Mouse (Mus musculus) forebrain, embryonic 10.5 days (tissue): ENCODE data around the gene Usp3. TPM values are rescaled to one million over a fixed set of nuclear protein-coding genes. Genes with fewer than 3 reads are reported as not detected.

Experiments used
- DNase-seq: peaks from one replicate; pipeline ENCODE4 v3.0.0-alpha.2; 2017; ENCODE audit warnings: low spot score; ENCODE audit errors: extremely low spot score
- H3K27ac ChIP-seq: fragments of 300-500 bp; sonication (generic); 2 replicates; pipeline ENCODE4 v1.5.1; 2016; ENCODE audit warnings: mild to moderate bottlenecking
- H3K27me3 ChIP-seq: fragments of 300-500 bp; sonication (generic); 2 replicates; pipeline ENCODE4 v1.6.1; 2016; ENCODE audit warnings: mild to moderate bottlenecking; ENCODE audit not compliant: poor library complexity, severe bottlenecking
- H3K36me3 ChIP-seq: fragments of 300-500 bp; sonication (generic); replicated peaks from 2 replicates; pipeline ENCODE4 v1.6.1; 2016; ENCODE audit warnings: mild to moderate bottlenecking, moderate library complexity
- H3K4me1 ChIP-seq: fragments of 300-500 bp; sonication (generic); 2 replicates; pipeline ENCODE4 v1.6.1; 2016
- H3K4me3 ChIP-seq: fragments of 300-500 bp; sonication (generic); 2 replicates; pipeline ENCODE4 v1.5.1; 2016; ENCODE audit warnings: mild to moderate bottlenecking, moderate library complexity
- H3K9me3 ChIP-seq: fragments of 300-500 bp; sonication (generic); 2 replicates; pipeline ENCODE4 v1.6.1; 2016; ENCODE audit warnings: mild to moderate bottlenecking, moderate library complexity
- WGBS: fragments of 180-500 bp; shearing (Covaris S2); methylation state at CpG from one replicate; pipeline ENCODE4 v1.1.7; 2016; 5-methylcytosine and 5-hydroxymethylcytosine counted together
- polyA plus RNA-seq: library from polyadenylated mRNA; unstranded; fragments of >200 nt; fragmentation: Nextera tagmentation; extraction: Ambion mirVana; gene quantifications from 2 replicates; pipeline ENCODE4 v1.2.1, GENCODE M21; 2016

The Usp3 gene
- 95.1 and 101 TPM in 2 replicates for polyA plus RNA-seq

DNA sequence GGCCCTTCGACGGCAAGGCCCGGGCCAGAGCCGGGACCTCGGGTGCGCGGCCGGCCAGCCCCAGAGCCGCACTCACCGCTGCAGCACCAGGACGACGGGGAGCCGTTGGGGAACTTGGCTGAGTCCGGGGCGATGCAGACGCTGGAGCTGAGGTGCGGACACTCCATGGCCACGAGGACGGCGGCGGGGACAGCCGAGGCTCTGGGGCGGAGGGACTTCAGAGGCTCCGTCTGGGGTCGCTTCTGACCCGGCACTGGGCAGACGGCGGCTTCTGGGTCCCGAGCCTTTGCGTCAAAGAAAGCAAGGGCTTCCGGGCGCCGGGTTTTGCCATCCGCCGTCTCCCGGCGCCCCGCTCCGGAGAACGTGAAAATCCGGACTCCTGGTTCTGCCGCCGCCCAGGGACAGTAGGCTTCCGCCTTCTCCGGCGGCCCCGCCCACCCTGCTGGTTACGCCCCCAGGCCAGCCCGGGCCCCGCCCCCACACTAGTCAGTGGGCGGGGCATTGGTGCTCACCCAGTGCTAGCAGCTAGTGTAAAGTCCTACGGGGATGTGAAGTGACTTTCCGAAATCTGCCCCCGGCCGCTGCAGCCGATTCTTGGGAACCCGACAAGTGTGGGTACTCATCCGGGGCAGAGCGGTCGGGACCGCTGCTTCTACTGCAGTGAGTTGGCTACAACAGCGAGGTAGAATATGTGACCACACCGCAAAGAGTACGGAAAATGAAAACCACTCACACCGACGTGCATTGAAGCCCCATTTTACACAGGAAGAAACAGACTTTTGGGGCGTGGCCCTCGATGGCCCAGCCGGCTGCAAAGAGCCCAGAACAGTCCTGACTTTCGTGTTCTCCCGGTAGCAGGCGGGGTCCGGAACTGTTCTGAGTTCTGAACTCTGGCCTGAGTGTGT, at the start of gene Usp3:
TSS of gene Usp3 (minus strand) at position 435 of the 905 bp plus-strand sequence.
- Histone ChIP-seq H3K9me3 (no peaks in the 10 kb centered on the region), H3K4me3 (peak within 1 kb of the TSS; percentile 95), H3K4me1 (peaks cover 72% of the 10 kb centered on the region), H3K36me3 (no peaks in the 10 kb centered on the region), H3K27ac (peak within 1 kb of the TSS; percentile 99), H3K27me3 (peaks cover 29% of the 10 kb centered on the region)
- DNase-seq: peak; percentile 96
- under 1% methylated on average over 72 of the region's 73 CpGs for WGBS

DNA sequence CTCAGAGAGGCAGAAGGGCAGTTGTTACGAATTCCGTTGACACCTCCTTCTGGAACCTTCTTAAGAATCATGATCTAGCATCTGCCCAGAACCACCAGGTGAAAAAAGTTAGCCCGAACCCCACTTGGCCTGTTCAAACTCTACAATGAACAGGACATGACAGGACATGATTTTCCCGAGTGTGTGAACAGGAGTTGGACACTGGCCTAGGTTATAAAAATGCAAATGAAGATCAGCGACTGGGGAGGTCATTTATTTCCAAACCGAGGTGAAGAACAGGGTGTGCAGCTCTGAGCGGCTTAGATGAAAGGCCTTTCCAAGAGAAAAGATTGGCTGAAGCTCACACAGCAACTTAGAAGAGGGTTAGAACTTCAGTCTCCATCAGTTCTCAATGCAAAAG, 47.5 kb upstream of the Usp3 start:
- DNase-seq: no peak
- Histone ChIP-seq H3K27ac (no peak overlapping the region), H3K27me3 (no peaks in the 10 kb centered on the region), H3K4me1 (no peaks in the 10 kb centered on the region), H3K4me3 (no peak overlapping the region), H3K36me3 (no peaks in the 10 kb centered on the region), H3K9me3 (no peaks in the 10 kb centered on the region)
- WGBS: 86% methylated on average over 7 of the region's 7 CpGs

DNA sequence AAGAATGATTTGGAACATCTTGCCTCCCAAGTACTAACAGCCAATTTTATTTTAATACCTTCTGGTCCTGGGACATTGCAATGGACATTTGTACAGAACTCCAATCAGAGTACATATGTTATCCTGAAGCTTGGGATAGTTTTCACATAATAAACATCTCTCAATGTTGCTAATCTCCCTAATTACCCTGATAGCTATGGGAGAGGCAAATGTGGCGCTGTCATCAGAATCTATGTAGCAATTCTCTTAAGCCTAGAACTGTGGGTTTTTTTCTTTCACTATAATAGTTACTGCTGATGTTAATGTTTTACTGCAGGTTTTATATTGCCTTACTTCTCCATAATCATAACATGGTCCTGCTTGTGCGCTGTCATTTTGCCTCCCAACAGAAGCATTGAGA, 46.7 kb upstream of the Usp3 start:
- H3K27me3 ChIP-seq: no peaks in the 10 kb centered on the region
- no peaks in the 10 kb centered on the region for H3K4me1 ChIP-seq
- no peak for DNase-seq
- H3K36me3 ChIP-seq: no peaks in the 10 kb centered on the region
- H3K27ac ChIP-seq: no peak overlapping the region
- H3K9me3 ChIP-seq: no peaks in the 10 kb centered on the region
- H3K4me3 ChIP-seq: no peak overlapping the region
- WGBS: 96% methylated on average over 2 of the region's 2 CpGs

DNA sequence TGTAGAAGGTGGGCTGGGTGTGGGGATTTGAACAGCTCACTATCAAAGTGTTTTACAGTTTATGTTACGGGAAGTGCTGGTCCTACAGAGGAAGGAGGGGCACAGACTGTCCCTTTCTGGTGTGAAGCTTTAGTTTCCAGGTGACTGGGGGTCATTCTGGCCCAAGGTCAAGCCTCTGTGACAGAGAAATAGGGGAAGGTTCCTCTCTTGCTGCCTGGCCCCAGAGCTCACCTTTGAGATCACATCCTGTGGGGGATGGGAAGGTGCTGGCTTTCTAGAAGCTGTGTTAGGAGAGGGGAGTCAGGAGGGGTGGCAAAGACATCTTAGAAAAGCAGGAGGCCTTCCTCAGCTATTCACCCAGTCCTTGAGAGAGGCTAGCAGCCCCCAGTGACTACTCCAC, 39.5 kb upstream of the Usp3 start:
- WGBS: 76% methylated on average over 1 of the region's 1 CpGs
- no peak for DNase-seq
- H3K9me3 ChIP-seq: no peaks in the 10 kb centered on the region
- 0 out of 2 replicates have a peak overlapping the region, but pooled peaks have one; percentile 44 for H3K27ac ChIP-seq
- no peak overlapping the region for H3K4me3 ChIP-seq
- no peaks in the 10 kb centered on the region for H3K36me3 ChIP-seq
- no peaks in the 10 kb centered on the region for H3K27me3 ChIP-seq
- H3K4me1 ChIP-seq: peaks cover 29% of the 10 kb centered on the region

DNA sequence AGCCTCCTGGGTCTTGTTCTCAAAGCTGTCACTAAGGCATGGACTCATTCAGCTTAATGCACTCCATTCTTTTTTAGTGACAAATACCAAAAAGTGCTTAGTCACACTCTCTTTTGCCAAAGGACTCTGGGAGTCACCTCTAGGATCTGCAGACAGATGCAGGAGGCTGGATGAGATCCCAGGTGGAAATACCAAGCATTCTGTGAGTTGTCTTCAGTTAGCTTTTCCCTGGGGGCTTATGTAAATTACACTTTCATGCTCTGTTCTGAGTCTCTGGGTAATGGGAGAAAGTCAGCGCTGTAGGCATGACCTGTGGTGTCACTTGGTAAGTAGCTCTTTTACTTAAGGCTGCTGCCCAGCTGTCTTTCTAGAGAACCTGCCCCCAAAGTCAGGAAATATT, 38.0 kb upstream of the Usp3 start:
- Histone ChIP-seq H3K9me3 (no peaks in the 10 kb centered on the region), H3K4me3 (no peak overlapping the region), H3K36me3 (no peaks in the 10 kb centered on the region), H3K27ac (no peak overlapping the region), H3K27me3 (no peaks in the 10 kb centered on the region), H3K4me1 (peaks cover 29% of the 10 kb centered on the region)
- no peak for DNase-seq
- WGBS: 22% methylated on average over 1 of the region's 1 CpGs

- Histone ChIP-seq H3K27me3 (no peaks in the 10 kb centered on the region), H3K27ac (no peak overlapping the region)
- WGBS: 88% methylated on average over 5 of the region's 5 CpGs
Observed at GRCm38 (mm10) chr9:66626661-66627060, 33.7 kb upstream of the Usp3 start.

DNA sequence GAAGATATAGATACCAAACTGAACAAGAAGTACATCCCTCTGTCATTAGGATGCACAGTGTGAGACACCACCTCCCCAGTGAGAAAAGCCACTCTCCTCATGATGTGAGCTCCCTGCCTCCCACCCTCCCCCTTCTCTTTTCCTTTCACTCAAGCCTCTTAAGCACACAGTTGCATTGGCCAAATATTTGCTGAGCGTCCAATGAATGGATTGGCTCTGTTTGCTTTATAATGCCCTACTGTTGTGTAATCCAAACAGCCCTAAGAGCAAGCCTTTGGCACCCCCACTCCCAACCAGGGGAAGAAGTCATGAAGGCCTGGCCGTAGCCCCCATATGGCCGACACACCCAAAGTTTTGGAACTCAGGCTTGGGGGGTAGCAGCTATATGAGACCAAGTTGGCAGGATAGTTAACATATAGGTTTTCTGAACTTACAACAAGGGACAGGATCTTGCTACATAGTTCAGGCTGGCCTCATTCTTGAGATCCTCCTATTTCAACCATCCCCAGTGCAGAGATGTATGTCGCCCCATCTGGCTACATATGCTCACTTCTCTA, 33.1 kb upstream of the Usp3 start:
- Histone ChIP-seq H3K4me3 (no peak overlapping the region), H3K27me3 (no peaks in the 10 kb centered on the region), H3K9me3 (no peaks in the 10 kb centered on the region), H3K27ac (no peak overlapping the region), H3K36me3 (no peaks in the 10 kb centered on the region), H3K4me1 (peaks cover 16% of the 10 kb centered on the region)
- 87% methylated on average over 4 of the region's 4 CpGs for WGBS
- DNase-seq: no peak

More at GRCm38 (mm10) chr9:66626661-66627060, 33.7 kb upstream of the Usp3 start:
- H3K9me3 ChIP-seq: no peaks in the 10 kb centered on the region
- no peaks in the 10 kb centered on the region for H3K36me3 ChIP-seq
- no peak for DNase-seq
- H3K4me1 ChIP-seq: peaks cover 19% of the 10 kb centered on the region
- no peak overlapping the region for H3K4me3 ChIP-seq

DNA sequence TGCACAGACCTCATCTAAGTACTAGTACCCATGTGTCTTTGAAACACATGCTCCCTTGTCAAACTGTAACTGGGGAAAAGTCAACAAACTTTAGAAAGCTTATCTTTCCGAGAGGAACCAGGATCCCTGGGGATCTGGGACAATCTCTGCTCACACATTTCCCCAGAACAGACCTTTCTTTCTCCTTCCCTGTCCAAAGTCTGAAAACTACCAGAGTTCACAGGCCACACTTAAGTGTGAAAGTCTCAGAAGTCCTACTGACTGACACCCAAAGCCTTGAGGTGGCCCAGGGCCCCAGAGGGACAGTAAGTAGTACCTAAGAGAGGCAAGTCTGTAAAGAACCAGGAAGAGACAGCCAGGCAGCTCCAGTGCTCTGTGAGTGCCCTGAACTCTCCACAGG, 31.9 kb upstream of the Usp3 start:
- Histone ChIP-seq H3K27ac (no peak overlapping the region), H3K27me3 (no peaks in the 10 kb centered on the region)

GRCm38 (mm10) chr9:66623627-66624026, 30.7 kb upstream of the Usp3 start:
- H3K27ac ChIP-seq: no peak overlapping the region
- no peaks in the 10 kb centered on the region for H3K36me3 ChIP-seq
- no peak for DNase-seq
- no peaks in the 10 kb centered on the region for H3K9me3 ChIP-seq
- WGBS: no CpG with 5 or more reads among the region's 1 CpGs
- H3K4me1 ChIP-seq: peaks cover 16% of the 10 kb centered on the region
- no peak overlapping the region for H3K4me3 ChIP-seq
- no peaks in the 10 kb centered on the region for H3K27me3 ChIP-seq

More for the DNA sequence above, 31.9 kb upstream of the Usp3 start:
- DNase-seq: no peak
- 81% methylated on average over 1 of the region's 1 CpGs for WGBS
- no peaks in the 10 kb centered on the region for H3K9me3 ChIP-seq
- no peak overlapping the region for H3K4me3 ChIP-seq
- peaks cover 14% of the 10 kb centered on the region for H3K4me1 ChIP-seq
- no peaks in the 10 kb centered on the region for H3K36me3 ChIP-seq

DNA sequence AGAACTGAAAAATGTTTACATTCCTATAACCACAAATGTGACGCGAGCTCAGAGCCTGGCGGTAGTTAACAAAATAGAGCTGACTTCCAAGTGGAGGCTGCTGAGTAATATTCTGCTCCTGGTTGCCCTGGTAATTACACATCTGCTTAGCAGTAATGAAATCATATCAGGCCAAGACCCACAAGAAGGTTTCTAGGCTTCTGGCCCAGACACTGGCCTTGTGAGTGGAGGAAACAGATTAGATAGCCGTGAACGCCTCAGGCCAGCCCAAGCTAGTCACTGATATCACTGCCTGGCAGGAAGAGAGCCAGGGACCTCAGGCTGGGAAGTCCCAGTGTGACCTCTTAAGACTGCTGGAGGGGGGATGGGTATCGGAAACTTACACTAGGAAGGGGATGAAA, 27.6 kb upstream of the Usp3 start:
- Histone ChIP-seq H3K27me3 (no peaks in the 10 kb centered on the region), H3K4me1 (peaks cover 16% of the 10 kb centered on the region), H3K27ac (peak overlapping the region; percentile 37; the same call in 1 of the 2 replicates), H3K4me3 (no peak overlapping the region), H3K9me3 (no peaks in the 10 kb centered on the region), H3K36me3 (no peaks in the 10 kb centered on the region)
- DNase-seq: no peak
- WGBS: 48% methylated on average over 6 of the region's 6 CpGs

DNA sequence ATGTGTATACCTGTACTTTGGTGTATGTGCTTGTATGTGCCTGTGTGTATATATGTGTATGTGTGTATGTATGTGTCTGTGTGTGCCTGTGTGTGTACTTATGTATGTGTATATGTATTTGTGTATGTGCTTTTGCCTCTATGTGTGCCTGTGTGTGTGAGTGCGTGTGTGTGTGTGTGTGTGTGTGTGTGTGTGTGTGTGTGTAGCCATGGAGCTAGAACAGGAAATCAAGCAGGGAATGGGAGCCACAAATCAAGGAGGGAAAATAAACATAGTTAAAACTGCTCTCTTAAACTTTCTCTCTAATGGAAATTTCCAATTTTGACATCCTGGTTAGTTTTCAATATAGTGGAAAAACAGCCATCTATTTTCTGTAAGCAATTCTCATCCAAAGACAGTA, 27.1 kb upstream of the Usp3 start:
- no peaks in the 10 kb centered on the region for H3K9me3 ChIP-seq
- peaks cover 16% of the 10 kb centered on the region for H3K4me1 ChIP-seq
- no peaks in the 10 kb centered on the region for H3K36me3 ChIP-seq
- no peak overlapping the region for H3K4me3 ChIP-seq
- WGBS: 65% methylated on average over 1 of the region's 1 CpGs
- H3K27ac ChIP-seq: no peak overlapping the region
- no peak for DNase-seq
- H3K27me3 ChIP-seq: no peaks in the 10 kb centered on the region

- Histone ChIP-seq H3K4me3 (no peak overlapping the region), H3K9me3 (no peaks in the 10 kb centered on the region), H3K27me3 (no peaks in the 10 kb centered on the region), H3K4me1 (peaks cover 16% of the 10 kb centered on the region), H3K27ac (no peak overlapping the region), H3K36me3 (no peaks in the 10 kb centered on the region)
- 97% methylated on average over 2 of the region's 2 CpGs for whole genome bisulfite sequencing
- no peak for DNase-seq
Observed at GRCm38 (mm10) chr9:66617812-66618211, 24.9 kb upstream of the Usp3 start.

GRCm38 (mm10) chr9:66616858-66617257, 23.9 kb upstream of the Usp3 start:
- DNase-seq: no peak
- Histone ChIP-seq H3K27me3 (no peaks in the 10 kb centered on the region), H3K4me1 (peaks cover 20% of the 10 kb centered on the region), H3K27ac (no peak overlapping the region), H3K4me3 (no peak overlapping the region), H3K36me3 (no peaks in the 10 kb centered on the region), H3K9me3 (no peaks in the 10 kb centered on the region)
- WGBS: 68% methylated on average over 4 of the region's 4 CpGs
